Mouse (Mus musculus): ENCODE measurements around the gene Ripor3.

The Ripor3 gene

GRCm38 (mm10) chr2:167987640-167988039 is 22.8 kb downstream of the Ripor3 start:
- DNase-seq (ENCODE audit: low read depth, low spot score), result no peak

GRCm38 (mm10) chr2:167986762-167987161 is 23.7 kb downstream of the Ripor3 start:
- DNase-seq (ENCODE audit: low read depth, low spot score), result no peak

- no peak for DNase-seq (ENCODE audit: low read depth, low spot score)
Observed at GRCm38 (mm10) chr2:167984946-167985345, 25.5 kb downstream of the Ripor3 start.

GRCm38 (mm10) chr2:167984371-167984770 is 26.0 kb downstream of the Ripor3 start:
- DNase-seq (ENCODE audit: low read depth, low spot score), result no peak

- no peak for DNase-seq (ENCODE audit: low read depth, low spot score)
Observed at GRCm38 (mm10) chr2:167982646-167983045, 27.8 kb downstream of the Ripor3 start.

- DNase-seq (ENCODE audit: low read depth, low spot score), result no peak
Observed at GRCm38 (mm10) chr2:167980391-167980790, 30.0 kb downstream of the Ripor3 start.

GRCm38 (mm10) chr2:167978271-167978670 is 32.1 kb downstream of the Ripor3 start:
- no peak for DNase-seq (ENCODE audit: low read depth, low spot score)

- no peak for DNase-seq (ENCODE audit: low read depth, low spot score)
Observed at GRCm38 (mm10) chr2:167975746-167976145, 34.7 kb downstream of the Ripor3 start.

GRCm38 (mm10) chr2:167972809-167973208 is 37.6 kb downstream of the Ripor3 start:
- no peak for DNase-seq (ENCODE audit: low read depth, low spot score)

GRCm38 (mm10) chr2:167972146-167972545 is 38.3 kb downstream of the Ripor3 start:
- DNase-seq (ENCODE audit: low read depth, low spot score), result no peak

GRCm38 (mm10) chr2:167969851-167970541 is 40.4 kb downstream of the Ripor3 start:
- DNase-seq (ENCODE audit: low read depth, low spot score), result no peak

GRCm38 (mm10) chr2:167968504-167968903 is 41.9 kb downstream of the Ripor3 start:
- no peak for DNase-seq (ENCODE audit: low read depth, low spot score)

- no peak for DNase-seq (ENCODE audit: low read depth, low spot score)
Observed at GRCm38 (mm10) chr2:167965911-167966310, 44.5 kb downstream of the Ripor3 start.

GRCm38 (mm10) chr2:167964320-167964719 is 46.1 kb downstream of the Ripor3 start:
- no peak for DNase-seq (ENCODE audit: low read depth, low spot score)

- no peak for DNase-seq (ENCODE audit: low read depth, low spot score)
Observed at GRCm38 (mm10) chr2:167963778-167964300, 46.6 kb downstream of the Ripor3 start.

GRCm38 (mm10) chr2:167963176-167963575 is 47.2 kb downstream of the Ripor3 start:
- DNase-seq (ENCODE audit: low read depth, low spot score), result no peak

GRCm38 (mm10) chr2:167962347-167962746 is 48.1 kb downstream of the Ripor3 start:
- DNase-seq (ENCODE audit: low read depth, low spot score), result no peak

GRCm38 (mm10) chr2:167960584-167960983 is 49.8 kb downstream of the Ripor3 start:
- DNase-seq (ENCODE audit: low read depth, low spot score), result no peak

- DNase-seq (ENCODE audit: low read depth, low spot score), result no peak
Observed at GRCm38 (mm10) chr2:167959996-167960395, 50.4 kb downstream of the Ripor3 start.

GRCm38 (mm10) chr2:167959384-167959911 is 51.0 kb downstream of the Ripor3 start:
- no peak for DNase-seq (ENCODE audit: low read depth, low spot score)

- DNase-seq (ENCODE audit: low read depth, low spot score), result no peak
Observed at GRCm38 (mm10) chr2:167958843-167959242, 51.6 kb downstream of the Ripor3 start.

GRCm38 (mm10) chr2:167958082-167958788 is 52.2 kb downstream of the Ripor3 start:
- DNase-seq (ENCODE audit: low read depth, low spot score), result no peak

GRCm38 (mm10) chr2:167957539-167957938 is 52.9 kb downstream of the Ripor3 start:
- no peak for DNase-seq (ENCODE audit: low read depth, low spot score)
